Mouse (Mus musculus): Measurements from ENCODE around the gene Dctn2. TPM values are rescaled to one million over a fixed set of nuclear protein-coding genes. Genes with fewer than 3 reads are reported as not detected.

Gene Dctn2
- total and polyA plus RNA-seq, 3 experiments: 66.3 to 91.9 (median 79.1) TPM

GRCm38 (mm10) chr10:127261706-127262547, 4.2 kb upstream of the Dctn2 start:
- Histone ChIP-seq H3K27me3 (replicated peaks) (peaks cover 69% of the 10 kb centered on the region), H3K9me3 (replicated peaks; ENCODE audit: low read length) (no peaks in the 10 kb centered on the region), H3K9ac (ENCODE audit: insufficient read depth, low read depth) (peak overlapping the region; percentile 5; the same call in 1 of the 2 replicates), H3K4me1 (ENCODE audit: control insufficient read depth in 1 of 2, insufficient read depth in 2 of 2) (peaks cover 6 to 7% of the 10 kb centered on the region in 2 experiments), H3K27ac (ENCODE audit: insufficient read depth, low read depth) (no peak overlapping the region), H3K79me2 (replicated peaks; ENCODE audit: control insufficient read depth, extremely low read depth, insufficient read depth, poor library complexity, severe bottlenecking) (peaks cover 5% of the 10 kb centered on the region; the same call in 1 of the 2 replicates), H3K4me2 (ENCODE audit: insufficient read depth, low read depth, poor library complexity, severe bottlenecking) (peak overlapping the region; percentile 37; the same call in 1 of the 2 replicates), H3K4me3 (replicated peaks in 1 of 3; ENCODE audit: low read depth in 2 of 3, low read length in 2 of 3, poor library complexity in 1 of 3) (peak overlapping the region in 1 of 3 experiments; percentile 65), H3K36me3 (replicated peaks in 1 of 2; ENCODE audit: control insufficient read depth in 1 of 2, insufficient read depth in 1 of 2, low read length in 1 of 2) (no peaks in the 10 kb centered on the region)
- no peak for DNase-seq (ENCODE audit: extremely low read depth)
- in situ Hi-C loops (cut with MboI; ENCODE audit: low pct_ligation_motif_present, low pct_unique_long_range_greater_than_20kb, low sequenced_read_pairs): no loop called here
- dilution Hi-C loops (cut with MboI; ENCODE audit: extremely low pct_ligation_motif_present, extremely low pct_unique_long_range_greater_than_20kb, low sequenced_read_pairs): no loop called here
- TF ChIP-seq CTCF (conservative IDR thresholded peaks at IDR 0.05 in 1 of 2, IDR thresholded peaks at IDR 0.05 in 1 of 2; ENCODE audit: low read depth in 2 of 2, low read length in 2 of 2): no peak

- Histone ChIP-seq H3K9ac (ENCODE audit: insufficient read depth, low read depth) (peak within 1 kb of the TSS; percentile 15; the same call in 1 of the 2 replicates), H3K27ac (ENCODE audit: insufficient read depth, low read depth) (no peak within 1 kb of the TSS), H3K9me3 (replicated peaks; ENCODE audit: low read length) (no peaks in the 10 kb centered on the region), H3K36me3 (replicated peaks in 1 of 2; ENCODE audit: control insufficient read depth in 1 of 2, insufficient read depth in 1 of 2, low read length in 1 of 2) (peaks cover 0 to 3% of the 10 kb centered on the region in 2 experiments), H3K4me3 (replicated peaks in 1 of 3; ENCODE audit: low read depth in 2 of 3, low read length in 2 of 3, poor library complexity in 1 of 3) (peak within 1 kb of the TSS; percentile 29 to 65 (median 36)), H3K79me2 (replicated peaks; ENCODE audit: control insufficient read depth, extremely low read depth, insufficient read depth, poor library complexity, severe bottlenecking) (peaks cover 12% of the 10 kb centered on the region), H3K4me1 (ENCODE audit: control insufficient read depth in 1 of 2, insufficient read depth in 2 of 2) (peaks cover 11 to 14% of the 10 kb centered on the region in 2 experiments), H3K4me2 (ENCODE audit: insufficient read depth, low read depth, poor library complexity, severe bottlenecking) (peak within 1 kb of the TSS; percentile 61), H3K27me3 (replicated peaks) (peaks cover 61% of the 10 kb centered on the region)
- DNase-seq (ENCODE audit: extremely low read depth): no peak
- in situ Hi-C loops (cut with MboI; ENCODE audit: low pct_ligation_motif_present, low pct_unique_long_range_greater_than_20kb, low sequenced_read_pairs) (no loop called here), dilution Hi-C loops (cut with MboI; ENCODE audit: extremely low pct_ligation_motif_present, extremely low pct_unique_long_range_greater_than_20kb, low sequenced_read_pairs) (no loop called here)
- TF ChIP-seq MXI1 (IDR thresholded peaks at IDR 0.05; ENCODE audit: low read depth, low read length) (peak; percentile 44; the same call in 1 of the 2 replicates), USF1 (IDR thresholded peaks at IDR 0.05; ENCODE audit: low read depth, low read length) (no peak), POLR2A (IDR thresholded peaks at IDR 0.05; ENCODE audit: low read depth, low read length) (peak; percentile 29; the same call in 1 of the 2 replicates)
Measured at GRCm38 (mm10) chr10:127262548-127263398, 3.4 kb upstream of the Dctn2 start, which contains the start of gene Kif5a. Gene Kif5a, minus strand, starts transcription at chr10:127263348.

- no peak for TF ChIP-seq MAX (IDR thresholded peaks at IDR 0.05; ENCODE audit: low read length)
- no peak for TF ChIP-seq MAZ (IDR thresholded peaks at IDR 0.05; ENCODE audit: low read depth, low read length)
- no peak for TF ChIP-seq JUND (conservative IDR thresholded peaks at IDR 0.05; ENCODE audit: low read depth, low read length)
- no peak for TF ChIP-seq MYC (IDR thresholded peaks at IDR 0.05; ENCODE audit: low read depth, low read length)
- Histone ChIP-seq H3K9ac (ENCODE audit: insufficient read depth, low read depth) (no peak overlapping the region; the same call in 1 of the 2 replicates), H3K79me2 (replicated peaks; ENCODE audit: control insufficient read depth, extremely low read depth, insufficient read depth, poor library complexity, severe bottlenecking) (peaks cover 12% of the 10 kb centered on the region), H3K4me2 (ENCODE audit: insufficient read depth, low read depth, poor library complexity, severe bottlenecking) (no peak overlapping the region), H3K36me3 (replicated peaks in 1 of 2; ENCODE audit: control insufficient read depth in 1 of 2, insufficient read depth in 1 of 2, low read length in 1 of 2) (peaks cover 6 to 10% of the 10 kb centered on the region in 2 experiments), H3K4me3 (replicated peaks in 1 of 3; ENCODE audit: low read depth in 2 of 3, low read length in 2 of 3, poor library complexity in 1 of 3) (no peak overlapping the region), H3K9me3 (replicated peaks; ENCODE audit: low read length) (no peaks in the 10 kb centered on the region), H3K27ac (ENCODE audit: insufficient read depth, low read depth) (no peak overlapping the region), H3K27me3 (replicated peaks) (peaks cover 53% of the 10 kb centered on the region), H3K4me1 (ENCODE audit: control insufficient read depth in 1 of 2, insufficient read depth in 2 of 2) (peaks cover 11 to 19% of the 10 kb centered on the region in 2 experiments)
- dilution Hi-C loops (cut with MboI; ENCODE audit: extremely low pct_ligation_motif_present, extremely low pct_unique_long_range_greater_than_20kb, low sequenced_read_pairs): no loop called here
- no peak for DNase-seq (ENCODE audit: extremely low read depth)
- in situ Hi-C loops (cut with MboI; ENCODE audit: low pct_ligation_motif_present, low pct_unique_long_range_greater_than_20kb, low sequenced_read_pairs): no loop called here
Measured at GRCm38 (mm10) chr10:127263631-127264030, 2.5 kb upstream of the Dctn2 start.
